Mouse (Mus musculus) olfactory bulb, adult 2 months (tissue): ENCODE measurements around the gene Lipc.

Source experiments
- CTCF ChIP-seq: fragments of 200-500 bp; IDR thresholded peaks from 2 replicates; pipeline ENCODE4 v1.5.1; 2012; ENCODE audit warnings: low read depth, mild to moderate bottlenecking, low read length, moderate library complexity; ENCODE audit not compliant: insufficient read depth
- POLR2A ChIP-seq: fragments of 200-500 bp; IDR thresholded peaks from 2 replicates; pipeline ENCODE4 v1.6.1; 2012; ENCODE audit warnings: mild to moderate bottlenecking, low read depth, low read length, moderate library complexity; ENCODE audit not compliant: insufficient read depth

DNA sequence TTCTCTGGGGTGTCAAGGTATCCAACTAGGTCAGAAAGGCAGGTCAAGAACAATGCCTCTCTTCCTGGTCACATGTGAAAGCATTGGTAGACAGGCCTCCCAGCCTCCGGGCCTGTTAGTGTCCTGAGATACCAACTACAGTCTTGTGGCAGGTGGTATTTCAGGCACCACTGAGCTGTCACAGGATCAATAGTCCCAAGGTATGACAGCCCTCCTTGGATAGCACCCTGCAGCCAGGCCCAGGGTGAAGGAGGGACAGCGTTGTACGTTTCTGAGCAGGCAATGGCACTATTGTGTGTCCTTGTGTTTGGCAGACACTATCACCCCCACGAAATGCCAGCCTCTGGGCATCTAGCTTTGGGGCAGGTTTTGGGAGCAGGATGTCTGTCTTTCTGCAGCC lies 77.0 kb downstream of the Lipc start:
- no peak for TF ChIP-seq CTCF
- no peak for TF ChIP-seq POLR2A
